Mouse (Mus musculus) neural tube, embryonic 10.5 days (tissue): ENCODE measurements at regions not wholly inside any gene's neighbourhood (a gene's known extent, or its start where the extent isn't known, plus 50 kb on each side); places are given as distances from the start of the nearest gene placed in this dataset.
A peak's percentile ranks its signal among the peaks of the same experiment; 100 is the strongest.

Experiments used
- DNase-seq: peaks from one replicate; pipeline ENCODE4 v3.0.0-alpha.2; 2017; ENCODE audit warnings: low spot score; ENCODE audit errors: extremely low spot score

DNA sequence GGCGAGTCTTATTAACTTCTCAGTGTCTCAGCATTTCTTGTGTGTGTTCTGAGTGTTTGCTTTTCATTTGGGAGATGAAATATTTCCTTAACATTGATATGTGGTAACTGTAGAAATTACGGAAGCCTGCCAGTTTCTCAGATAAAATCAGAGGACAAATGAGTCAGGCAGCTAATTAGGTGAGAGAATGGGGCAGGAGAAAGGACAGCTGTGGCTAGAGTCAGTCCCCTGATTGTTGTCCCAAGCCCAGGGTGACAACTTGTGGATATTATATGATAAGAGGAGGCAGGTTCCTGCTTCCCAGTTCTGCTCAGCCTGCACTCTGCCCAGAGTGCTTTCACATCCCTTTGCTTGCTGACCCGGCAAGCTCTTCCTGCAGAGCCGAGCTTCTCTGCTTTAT is 1008.7 kb downstream of the Adgrl2 start:
- DNase-seq: no peak

DNA sequence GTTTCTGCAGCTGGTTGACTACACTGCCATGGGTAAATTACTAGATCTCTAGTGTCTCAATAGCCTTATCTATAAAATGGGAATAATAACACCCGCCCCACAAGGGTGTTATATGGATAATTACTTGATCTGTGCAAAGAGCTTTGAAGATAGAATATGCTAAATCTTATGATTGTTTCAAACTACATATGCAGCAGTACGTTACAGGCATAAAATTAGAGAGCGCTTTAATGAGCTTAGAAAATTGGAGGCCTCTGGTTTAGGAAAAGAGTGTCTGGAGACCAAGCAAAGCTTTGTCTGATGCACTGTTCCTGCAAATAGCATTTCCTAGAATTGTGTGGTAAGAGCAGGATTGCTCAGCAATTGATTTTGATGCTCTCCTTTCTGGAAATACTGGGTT is 1013.8 kb downstream of the Adgrl2 start:
- DNase-seq: no peak

DNA sequence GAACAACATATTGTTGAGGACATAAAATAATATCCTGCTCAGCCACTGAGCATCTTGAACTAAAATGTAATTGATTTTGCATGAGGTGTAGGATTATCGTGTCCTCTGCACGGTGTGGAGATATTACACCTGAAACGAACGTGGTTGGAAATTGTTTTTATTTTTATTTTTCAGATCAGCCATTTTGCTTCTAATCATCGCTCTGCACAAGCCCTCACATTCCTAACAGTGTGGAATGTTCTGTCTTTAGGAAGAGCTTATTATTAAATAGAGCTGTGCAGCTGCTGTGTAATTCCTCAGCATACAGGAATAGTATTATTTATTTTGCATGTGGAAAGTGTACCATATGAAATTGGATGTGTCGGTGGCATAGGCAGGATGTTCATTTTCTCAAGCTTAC is 1014.3 kb downstream of the Adgrl2 start:
- DNase-seq: no peak

DNA sequence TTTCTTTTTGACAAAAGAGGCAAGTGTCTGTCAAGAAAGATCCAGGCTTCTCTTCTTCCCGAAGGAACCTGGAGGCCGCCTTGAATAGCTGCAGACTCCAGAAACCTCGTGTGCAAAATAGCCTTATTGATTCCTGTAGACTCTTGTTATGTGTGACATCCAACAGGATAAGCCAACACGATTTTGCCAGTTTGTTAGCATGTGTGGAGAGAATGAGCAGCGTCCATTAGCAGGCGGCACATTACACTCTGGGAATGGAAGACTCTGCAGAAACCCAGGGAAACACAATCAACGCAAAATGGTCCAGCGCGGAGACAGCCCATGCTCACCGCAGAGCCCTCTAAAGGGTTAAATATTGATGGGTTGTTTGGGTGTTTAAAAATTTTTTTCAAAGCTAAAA is 1014.9 kb downstream of the Adgrl2 start:
- no peak for DNase-seq

DNA sequence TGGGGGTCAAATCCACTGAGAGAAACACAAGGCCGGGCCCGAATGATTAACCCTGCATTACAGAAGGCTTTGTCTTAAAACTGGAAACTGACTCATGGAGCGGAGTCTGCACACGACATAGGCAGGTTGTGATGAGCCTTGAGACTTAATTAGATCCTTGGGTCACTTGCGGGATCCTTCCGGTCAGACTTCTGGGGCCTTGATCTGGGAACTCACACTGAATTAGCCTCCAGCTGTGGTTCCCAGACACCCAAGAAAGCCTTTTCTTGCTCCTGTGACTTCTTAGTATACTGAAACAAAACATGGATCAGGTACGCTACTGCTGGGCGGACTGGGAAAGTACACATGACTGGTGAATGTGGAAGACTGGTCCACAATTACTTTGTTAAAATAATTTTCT is 1015.8 kb downstream of the Adgrl2 start:
- DNase-seq: no peak

DNA sequence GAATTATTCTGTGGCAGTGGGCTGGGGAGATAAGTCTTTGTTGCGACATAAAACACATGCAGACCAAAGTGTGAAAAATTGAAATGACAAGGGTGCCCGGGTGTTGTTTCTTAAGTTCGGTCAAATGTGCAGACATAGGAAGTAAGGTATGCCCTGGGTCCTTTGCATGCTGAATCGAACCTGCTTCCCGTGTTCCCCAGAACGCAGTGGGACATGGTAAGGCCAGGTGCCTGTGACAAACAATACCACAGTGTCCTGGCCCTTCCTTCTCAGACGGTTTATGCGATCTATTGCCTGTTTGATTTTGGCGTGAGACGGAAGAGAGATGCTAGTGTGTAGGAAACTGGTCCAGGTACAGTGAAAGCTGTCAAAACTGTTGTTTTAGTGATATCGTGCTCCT is 1022.1 kb downstream of the Adgrl2 start:
- no peak for DNase-seq

DNA sequence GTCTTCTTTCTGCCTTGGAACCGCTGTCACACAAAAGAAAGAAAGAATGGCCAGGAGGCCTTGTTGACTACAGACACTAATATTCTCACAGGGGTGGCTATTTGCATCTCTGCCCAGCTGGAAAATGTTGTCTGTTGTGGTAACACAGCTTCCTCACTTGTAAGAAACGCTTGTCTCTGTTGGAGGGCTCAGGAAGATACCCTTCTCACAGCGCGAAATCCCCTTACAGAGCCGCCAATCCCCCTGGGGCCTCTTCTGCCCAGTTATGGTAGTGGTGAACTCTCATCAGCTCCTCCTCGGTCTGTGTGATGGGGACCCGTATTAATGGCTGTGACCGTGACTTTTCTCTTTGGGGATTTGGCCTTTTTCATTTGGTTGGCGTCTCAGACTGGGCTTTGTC is 1022.5 kb downstream of the Adgrl2 start:
- DNase-seq: peak; percentile 24

DNA sequence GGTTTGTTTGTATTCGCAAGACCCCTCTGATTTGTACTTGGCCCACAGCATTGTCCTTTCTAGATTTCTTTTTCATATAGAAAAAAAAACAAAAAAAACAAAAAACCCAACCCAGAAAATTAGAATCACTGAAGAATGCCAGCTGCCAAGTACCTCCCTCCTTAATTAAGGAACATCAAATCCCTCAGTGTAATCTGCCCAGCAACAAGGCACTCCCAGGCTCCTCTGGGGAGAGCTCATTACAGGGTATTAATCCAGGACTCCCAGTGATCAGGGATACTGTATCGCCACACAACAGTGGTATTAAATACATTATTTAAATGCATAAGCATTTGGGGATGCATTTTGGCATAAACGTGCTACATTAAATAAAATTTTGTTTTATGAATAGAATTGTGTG is 1023.1 kb downstream of the Adgrl2 start:
- no peak for DNase-seq

DNA sequence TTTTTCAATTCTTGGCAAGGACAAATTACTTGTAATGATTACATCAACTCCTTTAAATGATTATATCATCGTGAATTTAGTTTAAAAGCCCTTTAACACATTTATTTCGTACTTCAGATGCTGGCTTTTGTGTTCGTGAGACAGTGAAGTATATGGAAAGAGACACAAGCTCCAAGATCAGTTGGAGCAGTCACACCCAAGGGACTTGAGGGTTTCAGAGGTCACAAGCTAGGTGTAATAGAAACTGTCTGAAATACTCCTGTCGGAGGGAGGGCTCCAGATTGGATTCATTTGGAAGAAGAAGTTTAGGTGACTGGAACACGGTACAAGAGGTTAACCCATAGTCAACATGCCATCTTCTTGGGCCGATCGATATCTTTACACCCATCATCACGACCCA is 1023.5 kb downstream of the Adgrl2 start:
- no peak for DNase-seq

DNA sequence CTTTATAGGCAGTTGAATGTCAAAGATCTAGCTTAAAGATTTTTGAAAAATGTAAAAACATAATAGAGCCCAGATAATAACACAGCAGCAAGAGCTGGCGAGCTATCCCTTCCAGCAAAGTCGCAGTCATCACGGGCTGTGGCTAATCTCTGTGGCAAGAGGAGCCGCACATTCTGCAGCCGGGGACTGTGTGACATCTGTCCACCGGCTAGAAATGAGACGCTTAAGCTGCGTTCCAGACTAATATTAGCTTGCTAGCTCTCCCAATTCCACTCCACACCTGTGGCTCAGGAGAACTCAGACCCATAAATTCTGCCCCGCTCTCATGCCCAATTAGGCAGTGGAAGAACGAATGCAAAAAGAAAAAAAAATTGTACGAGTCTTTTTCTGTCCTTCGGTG is 1024.0 kb downstream of the Adgrl2 start:
- no peak for DNase-seq

DNA sequence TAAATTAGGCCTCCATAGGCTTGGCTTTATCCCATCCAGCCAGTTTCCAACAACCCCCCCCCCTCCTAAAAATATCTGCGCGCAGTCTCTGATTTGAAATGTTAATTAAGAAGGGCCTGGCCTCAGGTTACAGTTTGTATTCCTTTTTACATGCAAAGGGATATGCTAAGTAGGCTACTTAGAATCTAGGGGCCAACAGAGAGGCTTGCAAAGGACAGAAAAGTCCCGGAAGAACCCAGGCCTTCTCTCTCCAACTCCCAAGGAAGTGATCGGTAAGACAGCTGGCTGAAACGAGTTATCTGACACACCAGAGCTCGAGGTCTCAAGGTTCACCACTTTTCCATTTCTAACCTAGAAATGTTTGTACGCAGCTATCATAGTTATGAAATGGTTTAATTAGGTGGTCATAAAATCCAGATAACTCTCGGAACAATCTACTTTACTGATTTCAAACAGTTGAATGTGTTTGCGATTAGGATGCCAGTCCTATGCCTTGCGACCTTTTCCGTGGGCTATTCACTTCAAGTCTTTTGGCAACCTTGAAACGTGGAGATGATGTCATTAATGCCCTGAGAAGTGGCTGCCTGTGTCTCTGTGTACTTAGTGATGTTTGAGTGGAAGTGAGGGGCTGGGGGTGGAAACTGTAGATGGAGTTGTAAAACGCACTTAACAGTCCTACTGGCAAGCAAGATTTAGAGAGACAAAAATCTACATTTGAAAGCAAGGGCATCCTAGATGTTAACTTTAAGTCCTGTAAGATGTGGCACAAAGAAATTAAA is 1026.5 kb downstream of the Adgrl2 start:
- no peak for DNase-seq

DNA sequence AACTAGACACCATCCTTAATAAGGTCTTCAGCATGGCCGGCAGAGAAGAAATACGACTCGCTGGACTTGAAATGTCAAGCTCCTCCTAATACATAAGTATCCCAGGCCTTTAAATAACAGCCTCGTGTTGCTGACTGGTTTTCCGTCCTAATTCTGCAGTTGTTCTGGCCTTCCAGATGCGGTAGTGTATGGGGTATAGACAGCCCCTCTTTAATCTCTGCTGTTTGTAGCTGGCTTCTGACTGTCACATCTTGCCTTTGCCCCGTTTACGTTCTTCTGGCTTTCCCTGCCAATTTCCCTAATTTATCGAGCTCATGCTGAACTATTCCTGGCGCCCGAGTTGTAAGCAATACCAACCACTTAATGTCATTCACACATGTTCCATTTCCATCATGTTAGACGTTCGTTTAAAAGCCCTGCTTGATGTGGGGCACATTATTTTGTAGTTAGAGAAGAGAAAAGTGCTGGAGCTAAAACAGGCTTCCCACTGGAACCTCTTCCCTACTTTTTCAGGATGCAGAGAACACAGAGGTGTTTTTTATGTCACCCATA is 1042.2 kb downstream of the Adgrl2 start:
- peak; percentile 24 for DNase-seq

DNA sequence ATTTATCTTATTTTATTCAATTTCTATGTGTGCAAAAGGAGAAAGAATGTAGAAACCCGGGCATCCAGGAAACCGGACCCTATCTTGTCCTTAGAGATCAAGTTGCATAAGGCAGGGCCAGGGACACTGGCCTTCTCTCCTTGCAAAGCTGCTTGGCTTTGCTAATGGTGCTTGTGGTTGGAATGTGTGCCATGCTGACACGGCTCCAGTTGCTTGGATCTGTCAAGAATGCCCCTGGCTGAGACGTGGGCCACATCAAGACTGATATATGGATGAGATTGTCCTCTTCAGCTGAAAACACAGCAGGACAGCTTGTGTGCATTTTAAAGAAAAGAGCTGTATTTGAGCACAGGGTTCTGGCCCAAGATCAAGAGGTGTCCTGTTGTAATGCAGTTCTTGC is 1047.0 kb downstream of the Adgrl2 start:
- DNase-seq: no peak

DNA sequence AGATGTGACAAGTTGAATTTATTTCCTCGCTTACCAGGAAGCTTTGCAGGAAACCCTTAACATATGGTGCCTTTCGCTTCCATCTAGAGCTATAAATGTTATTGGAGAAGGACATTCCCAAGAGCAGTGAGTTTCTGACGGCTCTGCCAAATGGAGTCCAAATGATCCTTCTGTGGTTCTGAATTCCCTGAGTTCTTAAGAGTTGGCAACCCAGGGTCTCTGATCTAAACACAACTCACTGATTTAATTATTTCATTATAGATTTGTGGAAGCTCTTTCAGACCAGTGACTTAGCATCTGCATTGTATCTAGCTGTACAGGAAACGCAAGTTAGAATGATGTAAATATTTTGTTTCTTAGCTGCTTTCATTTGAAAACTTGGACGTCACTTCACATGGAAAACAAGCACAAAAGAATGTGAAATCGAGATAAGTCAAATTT is 1059.5 kb downstream of the Adgrl2 start:
- DNase-seq: no peak

DNA sequence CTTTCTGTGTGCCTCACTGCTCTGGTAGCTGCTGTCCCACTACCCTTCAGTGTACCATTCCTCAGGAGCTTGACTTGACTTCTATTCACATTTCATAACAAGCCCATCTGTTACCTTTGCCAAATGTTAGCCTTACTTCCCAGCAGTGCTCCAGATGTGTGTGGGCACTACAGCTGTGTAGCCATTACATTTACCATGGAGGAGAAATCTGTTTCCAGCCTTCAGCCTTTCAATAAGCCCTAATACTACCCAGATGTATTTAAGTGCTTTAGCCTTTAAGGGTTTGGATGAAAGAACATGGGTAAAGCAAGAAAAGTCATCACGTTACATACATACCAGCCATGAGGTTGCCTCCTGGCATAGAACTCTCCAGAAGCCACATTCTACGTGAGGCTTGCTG is 1068.0 kb downstream of the Ttll7 start:
- DNase-seq: no peak

DNA sequence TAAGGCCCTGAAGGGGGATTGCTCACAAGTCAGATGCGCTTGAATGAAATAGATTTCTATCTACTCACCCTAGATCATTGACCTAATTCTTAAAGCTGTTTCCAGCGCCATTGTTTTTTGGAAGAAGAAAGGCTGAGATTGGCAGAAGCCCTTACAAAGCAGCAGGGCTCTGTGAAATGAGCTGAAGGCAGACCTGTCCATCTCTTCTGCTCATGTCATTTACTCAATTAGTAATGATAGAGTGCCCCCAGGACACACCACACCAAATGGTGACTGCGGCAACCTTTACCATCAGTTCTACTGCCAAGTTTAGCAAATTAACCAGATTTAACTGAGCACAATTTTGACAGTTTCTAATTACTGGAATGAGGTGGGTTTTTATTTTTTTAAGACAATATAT is 1067.5 kb downstream of the Ttll7 start:
- no peak for DNase-seq

DNA sequence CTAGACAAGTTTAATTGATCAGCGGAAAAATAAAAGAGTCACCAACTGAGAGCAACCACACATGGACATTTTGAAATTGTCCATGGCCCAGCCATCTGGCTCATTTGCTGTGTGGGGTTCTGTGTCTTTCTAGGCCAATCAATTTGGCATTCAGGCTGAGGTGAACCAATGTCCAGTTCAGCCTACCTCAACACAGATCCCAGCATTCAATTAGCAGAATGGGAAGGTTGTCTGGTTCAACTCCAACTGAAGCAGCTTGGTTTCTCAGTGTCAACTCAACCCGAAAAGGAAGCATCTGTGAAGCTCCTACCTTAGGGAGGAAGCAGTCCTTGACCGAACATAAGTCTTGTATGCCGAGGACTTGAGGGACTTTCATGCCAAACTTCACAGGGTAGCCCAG is 1067.0 kb downstream of the Ttll7 start:
- DNase-seq: no peak

DNA sequence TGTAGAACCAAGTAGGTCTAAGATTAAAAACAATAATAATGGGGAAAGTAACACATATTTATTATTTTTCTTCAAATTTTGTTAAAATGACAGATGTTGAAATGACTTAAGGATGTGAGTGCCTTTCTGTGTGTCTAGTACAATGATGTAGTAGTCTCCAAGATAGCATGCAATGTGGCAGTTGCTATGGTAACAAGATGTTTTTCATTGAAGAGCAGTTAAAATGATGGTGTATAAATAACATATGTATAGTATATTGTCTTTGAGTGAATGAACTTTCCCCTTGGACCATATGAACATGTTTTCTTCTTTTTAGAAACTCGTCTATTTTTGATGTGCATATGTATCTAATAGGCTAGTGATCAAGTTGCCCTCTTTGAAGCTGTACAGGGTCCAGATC is 1044.6 kb downstream of the Ttll7 start:
- DNase-seq: no peak

DNA sequence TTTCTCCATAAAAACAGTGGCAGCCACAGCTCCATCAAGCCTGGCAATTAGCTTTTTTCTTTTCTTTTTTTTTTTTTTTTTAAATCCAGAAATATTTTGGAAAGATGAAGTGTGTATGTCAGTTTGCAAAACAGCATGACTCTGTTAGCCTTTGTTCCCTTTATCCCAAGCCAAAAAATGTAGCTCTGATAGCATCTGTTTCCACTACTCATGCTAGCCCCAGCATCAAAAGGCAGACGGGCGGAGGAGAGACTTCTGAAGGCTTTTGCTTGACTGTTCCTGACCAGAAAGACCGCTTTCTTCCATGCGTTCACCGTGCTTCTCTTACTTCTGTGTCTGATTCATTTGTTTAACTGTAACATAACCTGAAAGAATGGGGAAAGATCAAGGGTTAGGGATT is 1039.5 kb downstream of the Ttll7 start:
- no peak for DNase-seq

DNA sequence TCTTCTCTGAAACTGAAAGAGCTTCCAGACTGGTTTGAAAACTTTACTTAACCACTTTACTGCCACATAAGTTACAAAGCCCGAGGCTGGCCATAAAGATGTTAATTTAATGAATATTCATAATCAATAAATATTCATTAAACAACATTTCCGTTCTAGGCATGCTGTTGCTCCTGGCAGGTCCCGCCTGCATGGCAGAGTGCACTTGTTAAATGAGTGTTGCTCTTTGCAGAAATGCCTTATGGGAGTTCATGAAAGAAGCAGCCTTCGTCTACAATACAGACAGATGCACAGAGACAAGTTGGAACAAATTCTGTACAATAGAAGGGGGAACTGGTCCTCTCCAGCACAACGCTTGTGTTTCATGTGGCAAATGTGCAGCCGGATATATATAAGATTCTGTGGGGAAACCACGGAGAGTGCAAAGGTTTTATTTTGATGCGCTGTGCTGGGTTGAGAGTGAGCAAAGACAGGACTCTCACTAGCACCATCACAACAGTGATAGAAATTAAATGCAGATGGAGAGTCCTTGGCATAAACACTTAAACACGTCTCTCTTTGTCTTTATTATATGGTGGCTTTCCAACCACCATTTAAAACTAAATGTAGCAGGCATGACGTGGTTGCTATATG is 1034.2 kb downstream of the Ttll7 start:
- no peak for DNase-seq

DNA sequence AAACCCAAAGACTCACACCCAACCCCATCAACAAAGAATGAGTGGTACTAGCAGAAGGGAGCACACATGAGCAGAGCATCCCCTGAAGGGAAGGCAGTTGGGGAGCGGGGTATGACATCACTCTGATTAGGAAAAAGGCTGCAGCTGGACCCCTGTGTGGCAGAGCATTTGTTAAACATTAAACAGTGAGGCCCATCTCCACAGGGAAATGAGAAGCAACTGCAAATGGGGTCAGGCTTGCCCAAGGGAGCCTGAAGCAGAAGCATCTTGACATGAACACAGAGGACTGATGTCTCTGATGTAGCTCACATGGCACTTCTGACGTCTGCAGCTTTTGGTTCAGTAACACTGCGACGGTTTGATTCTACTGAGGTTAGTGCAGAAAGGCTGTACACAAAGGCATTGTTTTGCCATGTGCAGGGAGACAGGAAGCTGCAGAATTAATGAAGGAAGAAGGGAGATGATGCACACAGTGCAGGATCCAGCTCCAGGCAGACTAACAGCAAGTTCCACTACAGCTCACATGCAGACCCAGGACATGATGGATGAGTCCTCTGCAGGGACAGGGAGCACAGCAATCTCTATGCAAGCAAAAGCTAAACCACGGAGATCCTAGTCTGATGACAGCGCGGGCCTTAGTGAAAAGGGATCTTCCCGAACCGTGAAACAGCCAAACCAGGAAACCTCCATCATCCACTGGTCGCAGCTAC is 1030.9 kb downstream of the Ttll7 start:
- peak; percentile 20 for DNase-seq

DNA sequence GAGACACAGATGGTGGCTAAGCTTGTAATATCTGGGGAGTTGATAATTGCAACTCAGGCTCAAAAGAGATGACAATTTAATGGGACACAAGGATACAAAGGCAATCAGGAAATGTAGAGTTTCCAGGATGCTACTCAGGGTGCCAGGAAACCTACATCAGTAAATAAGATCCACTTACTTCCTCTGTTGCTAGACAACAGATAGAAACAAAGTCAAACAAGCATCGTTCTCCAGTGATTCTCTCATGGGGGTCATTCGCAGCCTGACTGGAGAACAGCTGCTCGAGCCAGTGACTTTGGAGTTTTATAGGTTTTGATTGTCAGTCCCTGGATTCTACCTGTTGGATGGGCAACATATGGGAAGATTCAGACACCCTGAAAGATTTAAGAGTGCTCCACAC is 1026.5 kb downstream of the Ttll7 start:
- no peak for DNase-seq
